Mouse (Mus musculus): Measurements from ENCODE around the gene Ttll11. TPM values are rescaled to one million over a fixed set of nuclear protein-coding genes. Genes with fewer than 3 reads are reported as not detected.

Ttll11 gene
- total RNA-seq, 2 experiments from 2014 or later: not detected

DNA sequence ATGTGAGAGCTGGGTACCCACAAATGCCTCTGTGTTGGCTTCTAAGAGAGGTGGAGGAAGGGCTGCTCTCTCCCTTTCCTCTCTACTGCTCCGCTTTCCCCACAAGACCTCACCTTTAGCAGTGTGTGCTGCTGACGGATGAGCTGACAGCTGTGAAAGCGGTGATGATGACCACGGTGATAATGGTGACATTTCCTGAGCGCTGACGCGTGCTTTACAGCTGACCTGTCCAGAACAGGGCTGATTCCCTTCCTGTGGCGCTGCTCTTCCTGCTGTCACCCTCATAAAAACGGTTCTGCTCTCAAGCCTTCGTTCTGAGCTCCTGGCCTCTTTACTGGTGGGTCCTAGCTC lies 119.3 kb downstream of the Ttll11 start:
- no peak for ATAC-seq (replicated peaks; ENCODE audit: low FRiP score, poor library complexity, severe bottlenecking)

DNA sequence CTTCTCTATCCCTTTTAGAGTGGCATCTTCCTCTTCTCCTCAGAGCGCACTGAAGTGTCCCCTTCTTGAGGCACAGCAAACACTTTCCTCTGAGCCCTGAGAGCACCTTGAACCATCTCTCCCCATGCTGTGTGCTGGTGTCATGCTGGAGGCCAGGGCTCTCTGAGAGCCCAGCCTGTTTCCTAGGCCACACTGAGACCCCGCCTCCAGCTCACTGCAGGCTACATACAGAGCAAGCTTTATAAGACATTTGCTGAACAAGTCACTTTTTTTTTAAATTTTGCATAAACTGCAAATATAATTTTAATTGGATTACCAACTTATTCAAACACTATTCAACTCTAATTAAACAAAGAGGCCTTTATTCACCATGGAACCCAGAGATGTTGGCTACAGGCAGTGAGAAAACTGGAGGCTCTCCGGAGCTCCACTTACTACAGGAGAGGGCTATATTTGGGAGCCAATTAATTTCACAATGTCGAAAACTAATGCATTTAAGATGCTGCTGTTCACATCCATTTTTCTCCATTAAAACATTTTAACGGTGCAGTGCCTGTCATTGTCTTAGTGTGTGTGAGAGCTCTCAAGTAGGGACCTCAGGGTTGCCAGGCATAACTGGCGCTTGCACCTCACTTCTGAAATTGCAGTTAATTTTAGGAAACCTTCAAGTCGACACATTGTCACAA lies 119.9 kb downstream of the Ttll11 start:
- no peak for ATAC-seq (replicated peaks; ENCODE audit: low FRiP score, poor library complexity, severe bottlenecking)

DNA sequence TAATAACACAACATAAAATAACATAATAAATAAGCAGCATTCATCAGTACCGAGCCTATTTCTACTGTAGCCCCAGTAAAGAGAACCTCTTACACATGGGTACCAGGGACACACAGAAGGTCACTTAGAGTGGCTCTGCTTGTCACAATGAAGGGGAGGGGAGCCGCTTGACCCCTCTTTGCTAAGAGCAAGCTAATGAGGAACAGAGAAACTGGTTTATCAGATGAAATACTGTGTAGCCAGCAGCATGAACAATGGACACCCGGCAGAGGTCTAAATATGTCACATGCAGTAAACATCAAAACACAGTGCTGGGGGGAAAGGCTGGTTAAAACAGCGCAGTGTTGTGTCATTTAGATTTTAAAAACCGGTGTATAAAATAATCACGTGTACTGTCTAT lies 121.4 kb downstream of the Ttll11 start:
- ATAC-seq (replicated peaks; ENCODE audit: low FRiP score, poor library complexity, severe bottlenecking): no peak

DNA sequence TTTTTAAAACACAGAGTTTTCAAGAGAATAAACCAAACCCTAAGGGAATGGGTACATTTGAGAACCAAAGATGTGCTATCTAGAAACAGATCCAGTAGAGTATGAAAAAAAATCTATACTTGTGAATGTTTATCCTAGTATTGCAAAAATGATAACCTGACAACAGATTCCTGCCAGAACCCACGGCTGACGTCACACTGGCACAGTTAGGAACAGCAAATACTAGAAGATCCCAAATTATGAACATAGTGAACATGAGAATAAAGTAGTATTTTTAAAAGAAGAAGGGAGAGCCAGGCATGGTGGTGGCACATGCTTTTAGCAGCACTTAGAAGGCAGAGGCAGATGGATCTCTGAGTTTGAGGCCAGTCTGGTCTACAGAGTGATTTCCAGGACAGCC lies 122.8 kb downstream of the Ttll11 start:
- no peak for ATAC-seq (replicated peaks; ENCODE audit: low FRiP score, poor library complexity, severe bottlenecking)

DNA sequence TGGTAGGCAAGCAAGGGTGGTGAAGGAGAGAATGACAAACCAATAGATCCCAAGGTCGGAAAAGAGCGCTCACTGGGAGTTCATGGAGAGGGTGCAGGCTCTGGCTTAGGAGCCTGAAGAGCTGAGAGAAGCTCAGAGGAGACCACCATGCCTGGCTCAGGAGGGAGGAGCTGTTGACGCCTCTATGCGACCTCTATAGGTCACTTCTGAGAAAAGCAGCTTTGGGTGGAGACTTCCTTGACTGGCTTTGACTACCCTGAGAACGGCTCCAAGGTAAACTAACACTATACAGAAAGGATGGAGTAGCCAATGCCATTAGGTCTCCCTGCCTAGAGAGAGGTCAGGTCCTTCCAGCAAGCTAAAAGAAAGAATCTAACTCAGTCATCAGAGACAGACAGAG lies 124.8 kb downstream of the Ttll11 start:
- ATAC-seq (replicated peaks; ENCODE audit: low FRiP score, poor library complexity, severe bottlenecking): no peak

DNA sequence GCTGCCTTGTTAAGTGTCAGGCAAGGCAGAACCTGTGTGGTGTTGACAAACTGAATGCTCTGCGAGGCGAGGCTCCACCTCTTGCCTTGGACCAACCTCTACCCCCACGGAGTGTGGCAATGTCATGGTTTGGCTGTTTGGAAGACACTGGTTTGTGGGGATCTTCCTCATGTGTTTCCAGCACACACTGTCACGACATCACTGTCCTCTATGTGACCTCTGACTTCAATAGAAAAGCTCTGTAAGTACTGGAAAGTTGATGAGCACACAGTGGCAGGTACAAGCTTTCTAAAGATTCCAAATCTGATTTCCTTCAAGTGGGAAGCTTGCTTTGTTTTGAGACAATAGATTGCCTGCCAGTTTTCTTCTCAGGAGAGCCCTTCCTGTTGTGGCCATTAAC lies 126.7 kb downstream of the Ttll11 start:
- ATAC-seq (replicated peaks; ENCODE audit: low FRiP score, poor library complexity, severe bottlenecking): no peak

DNA sequence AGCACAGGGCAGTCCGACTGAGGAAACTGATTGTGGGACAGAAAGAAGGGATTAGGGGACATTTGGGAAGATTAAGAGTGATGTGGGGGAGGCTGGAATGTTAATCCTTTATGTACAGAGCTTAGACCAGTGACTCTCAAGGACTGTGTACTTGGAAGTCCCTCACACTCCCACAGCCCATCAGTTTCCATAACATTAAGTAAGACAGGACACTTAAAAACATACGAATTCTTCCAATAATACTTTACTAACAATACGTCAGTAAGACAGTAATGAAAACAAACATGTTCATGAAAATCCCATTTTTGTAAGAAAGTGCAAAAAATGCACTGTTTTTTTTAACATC lies 127.6 kb downstream of the Ttll11 start:
- no peak for ATAC-seq (replicated peaks; ENCODE audit: low FRiP score, poor library complexity, severe bottlenecking)

DNA sequence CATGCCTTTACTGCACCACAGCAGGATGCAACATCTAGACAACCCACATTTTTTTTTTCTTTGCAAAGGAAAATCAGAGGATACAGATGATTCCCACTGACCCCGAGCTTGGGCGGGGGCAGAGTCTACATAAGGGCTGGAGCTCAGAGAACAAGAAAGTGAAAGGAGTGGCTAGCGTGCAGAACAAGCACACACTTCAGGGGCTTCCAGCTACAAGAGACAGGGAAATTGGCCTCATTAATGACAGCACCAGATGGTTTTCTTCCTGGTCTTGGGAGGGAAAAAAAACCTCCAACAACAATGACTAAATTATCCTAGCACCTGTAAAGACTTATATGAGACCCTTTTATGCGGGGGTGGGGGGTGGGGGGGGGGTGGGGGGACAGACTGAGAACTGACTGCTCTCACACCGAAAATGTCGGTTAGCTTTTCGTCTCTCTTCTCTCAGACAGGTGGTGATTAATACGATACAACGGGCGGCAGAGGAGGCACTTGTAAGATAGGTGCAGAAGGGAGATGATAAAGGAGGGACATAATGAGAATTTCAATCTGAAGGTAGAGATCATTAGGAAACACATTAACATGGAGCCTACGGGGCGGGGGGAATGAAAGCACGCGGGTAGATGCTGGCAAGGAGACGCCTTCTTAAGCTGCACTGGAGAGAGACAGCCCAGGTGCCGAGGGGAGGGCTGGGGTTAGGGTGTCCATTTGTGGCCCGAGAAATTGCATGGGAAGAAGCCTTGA lies 128.1 kb downstream of the Ttll11 start:
- no peak for ATAC-seq (replicated peaks; ENCODE audit: low FRiP score, poor library complexity, severe bottlenecking)

DNA sequence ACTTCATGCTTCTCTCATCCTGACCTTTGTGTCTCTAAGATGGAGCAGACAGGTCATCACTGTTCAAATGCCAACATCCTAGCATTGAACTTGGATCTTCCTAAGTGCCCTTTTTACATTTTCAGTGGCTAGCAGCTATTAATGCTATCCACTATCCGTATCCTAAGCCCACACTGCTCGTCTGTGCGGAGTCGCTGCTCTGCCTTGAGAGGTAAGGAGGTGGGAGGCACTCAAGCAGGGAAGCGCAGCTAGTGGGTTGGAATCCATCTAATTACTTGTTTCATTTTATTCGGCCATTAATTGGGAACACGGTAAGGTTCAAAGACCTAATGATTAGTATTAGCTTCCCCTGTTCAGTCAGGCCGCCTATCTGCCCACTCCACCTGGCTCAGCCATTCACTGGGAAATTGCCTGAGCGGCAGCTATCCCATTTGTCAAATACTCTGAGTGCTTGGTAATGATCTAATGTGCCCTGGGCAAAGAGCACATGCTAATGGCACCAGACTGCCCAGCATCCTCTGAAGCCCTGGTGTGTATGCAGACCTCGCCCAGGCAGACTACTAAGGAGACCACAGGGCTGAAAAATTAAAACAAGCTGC lies 130.0 kb downstream of the Ttll11 start:
- no peak for ATAC-seq (replicated peaks; ENCODE audit: low FRiP score, poor library complexity, severe bottlenecking)

DNA sequence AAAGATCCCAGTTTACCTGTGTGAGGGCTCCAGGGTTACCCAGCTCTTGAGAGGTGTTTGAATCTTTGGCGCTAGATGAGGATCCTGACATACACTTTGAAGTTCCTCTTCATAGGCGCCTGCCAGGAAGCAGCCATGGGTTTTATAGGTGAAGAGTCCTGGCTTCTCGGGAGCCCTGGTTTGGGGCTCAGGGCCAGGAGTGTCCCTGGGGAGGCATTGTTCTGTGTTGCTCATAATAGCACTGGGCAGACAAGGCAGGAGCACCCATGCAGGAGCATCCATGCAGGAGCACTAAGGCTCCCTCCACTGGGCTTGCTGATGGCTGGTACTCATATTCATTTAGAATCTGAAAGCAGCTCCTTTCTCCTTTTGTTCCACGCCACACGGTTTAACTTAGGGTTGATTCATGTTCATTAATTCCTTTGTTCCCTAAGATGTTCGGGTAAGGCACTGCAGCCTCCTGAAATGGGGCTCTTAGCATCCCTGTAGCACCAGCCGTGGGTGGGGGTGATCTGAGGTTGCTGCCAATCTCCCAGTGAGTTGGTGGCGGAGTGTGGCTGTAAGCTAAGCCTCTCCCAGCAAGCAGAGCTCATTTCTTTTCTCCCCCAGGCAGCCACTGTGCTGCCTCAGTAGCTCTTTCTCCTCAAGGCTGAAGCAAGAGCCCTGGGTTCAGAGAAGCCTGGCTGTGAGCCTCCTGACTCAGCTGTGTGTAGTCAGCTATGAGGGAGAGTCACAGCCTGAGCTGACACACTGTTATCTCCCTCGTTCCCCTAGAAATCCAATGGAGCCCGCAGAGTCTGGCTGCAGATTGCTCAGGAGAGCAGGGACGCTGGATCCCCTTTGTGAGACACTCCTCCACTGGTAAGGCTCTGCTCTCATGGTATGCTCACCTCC lies 133.9 kb downstream of the Ttll11 start:
- no peak for ATAC-seq (replicated peaks; ENCODE audit: low FRiP score, poor library complexity, severe bottlenecking)

DNA sequence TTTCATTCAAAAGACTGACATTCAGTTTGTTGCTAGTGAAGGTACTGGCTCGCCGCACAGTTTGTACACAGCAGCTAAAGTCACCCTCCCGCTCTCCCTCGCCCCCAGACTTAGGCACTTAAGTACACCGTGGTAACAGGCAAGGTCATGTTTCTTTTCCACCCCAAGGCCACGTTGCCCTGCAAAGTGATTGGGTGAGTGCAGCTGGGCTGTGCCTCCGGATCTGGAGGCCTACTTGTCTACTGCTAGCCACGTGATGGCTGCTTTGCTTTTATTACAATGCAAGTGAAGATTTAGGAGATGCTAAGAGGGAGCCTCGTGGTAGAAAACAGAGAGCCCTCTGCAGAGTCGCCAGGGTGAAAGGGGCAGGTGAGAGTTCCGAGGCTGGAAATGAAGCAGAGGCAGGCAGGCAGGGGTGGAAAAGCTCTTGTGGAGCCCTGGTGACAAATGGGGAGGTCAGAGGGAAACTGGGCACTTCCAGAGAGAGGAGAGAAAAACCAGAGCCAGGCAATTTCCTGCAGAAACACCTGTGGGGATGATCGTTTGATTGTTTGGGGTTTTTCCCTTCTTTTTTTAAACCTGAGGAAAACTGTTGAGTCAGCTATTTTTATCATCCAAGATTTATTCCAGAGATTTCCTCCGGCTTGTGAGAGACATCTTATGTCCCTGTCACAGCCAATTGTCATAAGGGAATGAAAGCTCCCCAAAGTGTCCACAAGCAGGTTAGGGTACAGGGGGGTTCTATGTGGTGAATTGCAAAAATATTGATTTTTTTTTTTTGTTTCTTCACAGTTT lies 135.6 kb downstream of the Ttll11 start:
- ATAC-seq (replicated peaks; ENCODE audit: low FRiP score, poor library complexity, severe bottlenecking): no peak

DNA sequence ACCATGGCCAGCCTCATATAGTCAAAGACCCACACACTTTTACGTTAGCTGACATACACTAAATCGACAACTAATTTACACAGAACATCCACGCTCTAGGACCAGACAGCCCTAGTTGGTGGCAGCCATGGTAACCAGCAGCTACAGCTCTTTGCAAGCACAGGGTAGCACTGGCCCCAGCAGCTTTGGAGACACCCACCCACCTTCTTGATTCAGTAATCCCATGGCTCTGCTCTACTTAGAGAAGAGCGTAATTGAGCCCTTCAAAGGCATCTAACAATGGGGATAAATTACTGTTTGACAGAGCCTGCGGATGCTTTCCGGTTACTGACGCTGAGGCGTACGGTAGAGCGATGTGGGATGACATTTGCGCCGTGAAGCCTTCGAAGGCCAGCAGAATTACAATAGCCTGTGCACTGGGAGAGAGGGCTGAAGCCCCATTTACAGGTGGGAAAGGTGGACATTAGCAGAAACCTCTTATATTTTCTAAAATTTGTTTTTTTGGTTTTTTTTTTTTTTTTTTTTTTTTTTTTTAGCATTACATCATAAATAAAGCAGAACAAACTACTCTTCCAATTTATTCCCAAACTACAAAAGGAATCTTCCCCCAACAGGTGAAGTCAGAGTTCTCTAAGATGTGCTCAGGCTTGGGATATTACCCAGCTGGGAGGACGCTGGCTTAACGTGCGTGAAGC lies 136.8 kb downstream of the Ttll11 start:
- no peak for ATAC-seq (replicated peaks; ENCODE audit: low FRiP score, poor library complexity, severe bottlenecking)

DNA sequence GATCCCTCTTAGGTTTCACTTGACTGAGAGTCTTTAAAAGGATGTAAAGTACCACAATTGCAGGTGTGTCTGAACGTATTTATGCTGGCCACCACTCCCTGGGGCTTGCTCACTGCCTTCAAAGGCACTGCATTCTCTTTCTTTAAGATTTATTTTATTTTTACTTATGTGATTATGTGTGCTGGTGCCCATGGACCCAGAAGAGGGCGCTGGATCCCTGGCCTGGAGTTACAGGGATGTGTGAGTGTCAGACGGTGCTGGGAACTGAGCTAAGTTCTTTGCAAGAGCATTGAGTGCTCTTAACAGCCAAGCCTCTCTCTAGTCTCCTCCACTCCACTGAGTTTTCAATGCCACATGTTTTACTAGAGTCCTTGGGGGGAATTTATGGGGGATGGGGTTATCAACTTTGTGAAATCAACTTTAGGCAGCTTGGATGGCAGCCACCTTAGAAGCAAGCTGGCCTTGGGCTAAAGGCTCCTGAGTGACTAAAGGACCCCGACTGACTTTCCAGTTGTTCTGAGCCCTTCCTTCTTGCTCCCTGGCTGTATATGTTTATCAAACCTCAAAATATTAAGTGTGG lies 137.8 kb downstream of the Ttll11 start:
- ATAC-seq (replicated peaks; ENCODE audit: low FRiP score, poor library complexity, severe bottlenecking): no peak

DNA sequence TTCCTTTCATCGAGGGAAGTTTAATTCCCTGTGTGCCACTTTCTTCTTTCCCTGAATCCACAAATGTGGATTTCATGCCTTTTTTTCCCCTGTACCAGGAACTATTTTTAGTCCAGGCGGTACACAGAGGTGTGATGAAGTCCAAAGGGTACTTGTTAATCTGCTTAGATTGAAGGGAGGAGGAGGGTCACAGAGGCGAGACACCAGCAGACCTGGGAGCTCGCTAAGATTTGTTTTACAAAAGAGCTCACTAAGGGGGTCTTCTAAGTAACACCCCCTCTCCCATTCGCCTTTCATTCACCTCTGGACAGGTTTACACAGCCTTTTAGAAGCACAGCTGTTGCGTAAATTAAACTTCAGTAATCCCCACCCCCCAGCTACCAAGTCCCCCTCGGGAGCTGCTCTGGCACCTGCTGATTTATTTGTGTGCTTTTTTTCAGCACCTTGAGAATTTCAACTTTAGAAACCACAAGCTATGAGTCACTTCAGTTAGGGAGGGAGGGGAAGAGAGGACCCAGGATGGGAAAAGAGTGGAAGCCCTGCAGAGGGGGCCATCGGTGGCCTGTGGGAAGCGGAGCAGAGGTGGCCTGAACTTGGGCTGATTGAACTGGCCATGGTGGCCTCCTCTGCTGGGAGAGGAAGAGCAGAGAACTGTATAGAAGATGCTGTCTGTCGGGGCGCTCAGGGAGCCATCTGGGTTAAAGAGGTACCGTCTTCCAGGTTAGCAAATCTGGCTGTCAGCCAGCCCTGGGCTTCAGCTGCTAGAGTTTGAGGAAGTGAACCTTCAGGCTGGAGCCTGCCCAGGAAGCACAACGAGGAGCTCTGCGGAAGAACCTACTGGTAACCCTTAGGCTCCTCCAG lies 138.5 kb downstream of the Ttll11 start:
- no peak for ATAC-seq (replicated peaks; ENCODE audit: low FRiP score, poor library complexity, severe bottlenecking)

DNA sequence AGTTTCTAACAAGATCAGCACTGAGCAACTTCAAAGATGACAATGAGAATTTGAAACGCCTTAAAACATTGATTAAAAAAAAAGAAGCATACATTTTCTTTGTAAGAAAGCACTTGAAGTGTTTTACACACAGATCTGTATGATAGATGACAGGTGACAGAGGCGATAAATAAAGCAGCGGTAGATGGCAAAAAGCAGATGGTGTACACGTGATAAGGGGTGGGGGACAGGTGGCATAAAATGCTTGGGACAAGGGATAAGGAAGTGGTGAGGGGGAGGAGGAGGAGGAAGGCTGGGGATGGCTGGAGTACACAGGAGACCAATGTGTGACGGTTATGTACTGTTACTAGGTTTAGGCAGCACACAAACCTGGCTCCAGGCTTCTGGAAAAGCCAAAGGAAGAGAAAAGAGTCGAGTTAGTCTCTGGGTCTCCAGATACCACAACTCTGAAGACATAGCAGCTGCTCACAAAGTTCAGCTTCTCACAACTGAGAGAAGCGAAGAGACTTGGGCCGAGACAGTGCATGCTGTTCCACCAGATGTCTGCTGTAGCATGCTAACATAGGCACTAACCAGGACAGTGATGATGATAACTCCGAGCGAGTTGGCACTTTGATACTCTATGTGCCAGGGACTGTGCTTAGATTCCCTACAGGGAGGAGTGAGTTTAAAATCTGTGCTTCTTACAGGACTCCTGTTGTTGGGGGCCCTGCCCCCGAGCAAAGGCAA lies 140.8 kb downstream of the Ttll11 start:
- ATAC-seq (replicated peaks; ENCODE audit: low FRiP score, poor library complexity, severe bottlenecking): no peak

DNA sequence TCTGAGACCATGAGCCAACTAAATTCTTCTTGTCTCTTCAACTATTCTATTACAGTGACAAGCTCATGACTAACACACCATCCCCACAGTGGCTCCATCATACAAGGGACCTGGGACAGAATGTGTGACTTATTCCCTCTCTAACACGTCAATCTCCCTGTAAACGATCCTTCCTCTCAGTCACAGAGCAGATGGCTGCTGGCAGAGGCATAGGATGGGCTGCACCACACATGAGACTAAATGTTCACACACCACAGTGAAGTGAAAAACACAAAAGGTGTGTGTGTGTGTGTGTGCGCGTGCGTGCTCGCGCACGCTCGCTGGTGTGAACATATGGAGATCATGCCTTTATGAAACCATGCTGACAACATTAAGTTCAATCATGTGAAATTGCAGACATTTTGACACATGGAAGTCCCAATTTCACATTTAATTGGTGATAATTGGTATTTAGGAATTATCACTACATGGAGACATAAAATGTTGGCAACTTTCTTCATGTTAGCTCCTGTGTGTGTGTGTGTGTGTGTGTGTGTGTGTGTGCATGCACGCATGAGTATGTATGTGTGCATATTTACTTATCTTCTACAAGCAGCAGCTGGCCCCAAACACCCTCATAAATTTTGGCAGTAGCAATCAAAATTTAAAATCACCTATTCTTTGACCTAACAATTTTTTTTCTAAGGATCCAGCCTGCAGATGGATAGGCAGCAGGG lies 145.4 kb downstream of the Ttll11 start:
- ATAC-seq (replicated peaks; ENCODE audit: low FRiP score, poor library complexity, severe bottlenecking): no peak

DNA sequence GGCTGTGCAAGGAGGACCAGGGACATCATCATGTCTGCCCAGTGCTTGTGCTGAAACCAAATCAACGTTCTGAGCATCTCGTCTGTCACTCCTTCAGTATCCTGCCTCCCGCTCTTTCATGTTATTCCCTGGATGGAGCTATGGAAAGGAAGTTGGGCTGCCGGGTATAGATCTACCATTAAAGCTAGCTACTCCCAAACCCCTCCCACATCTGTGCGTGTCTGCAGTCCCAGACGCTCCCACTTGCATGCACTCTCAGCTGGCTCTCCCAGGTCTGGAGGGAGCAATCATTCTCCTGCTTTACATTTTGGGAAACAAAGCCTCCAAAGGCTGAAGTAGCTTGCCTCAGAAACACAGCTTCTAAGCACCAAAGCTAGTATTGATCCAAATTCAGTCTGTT lies 146.2 kb downstream of the Ttll11 start:
- ATAC-seq (replicated peaks; ENCODE audit: low FRiP score, poor library complexity, severe bottlenecking): no peak
